8 mouse cellular contexts compared by ENCODE assay signal in genomic region chr8:126659691-126660657, GRCm38 (mm10).
DNase-seq lines count a peak whose midpoint lies in the region; ATAC-seq and TF ChIP-seq lines count a peak whose summit lies in the region.

No protein-coding gene starts in this region.

- WGBS in kidney, adult 2 months: 56% methylated on average over 12 of the region's 12 CpGs
- 42% methylated on average over 12 of the region's 12 CpGs for WGBS in embryonic facial prominence, embryonic 12.5 days
- 60% methylated on average over 12 of the region's 12 CpGs for WGBS in liver, embryonic 14.5 days (ENCODE audit: insufficient replicate concordance)

- TF ChIP-seq POLR2A in kidney, adult 2 months (IDR thresholded peaks at IDR 0.05; ENCODE audit: low read depth, low read length): no peak

- H3K27ac ChIP-seq in kidney, adult 2 months (ENCODE audit: insufficient read depth, low read depth, low read length): peak overlapping the region; percentile 39
- peak overlapping the region; percentile 95 for H3K27ac ChIP-seq in embryonic facial prominence, embryonic 12.5 days
- no peak overlapping the region for H3K27ac ChIP-seq in liver, embryonic 14.5 days

- ATAC-seq in embryonic facial prominence, embryonic 12.5 days (ENCODE audit: insufficient number of reproducible peaks, insufficient read depth, low FRiP score, low TSS enrichment): no peak
- ATAC-seq in liver, embryonic 14.5 days (ENCODE audit: insufficient read depth): no peak

- no peak for TF ChIP-seq EP300 in liver, embryonic 14.5 days (IDR thresholded peaks at IDR 0.05; ENCODE audit: low read depth)

- peak; percentile 57 for DNase-seq in kidney, adult 2 months
- no peak for DNase-seq in kidney, adult 11 months
- DNase-seq in heart, postnatal 4 days: peak; percentile 57
- DNase-seq in liver, embryonic 14.5 days (ENCODE audit: low read depth in 3 of 3, low spot score in 3 of 3): no peak
- peak; percentile 61 for DNase-seq in skeletal muscle tissue, adult 2 months (ENCODE audit: low read depth, low spot score)
- no peak for DNase-seq in right cerebral cortex, postnatal 36 days (ENCODE audit: low spot score in 2 of 2)
- no peak for DNase-seq in left cerebral cortex, adult 9 months (ENCODE audit: low spot score in 2 of 2)

- H3K27me3 ChIP-seq in kidney, adult 2 months (replicated peaks; ENCODE audit: control insufficient read depth, insufficient read depth, low read length): no peaks in the 10 kb centered on the region
- H3K27me3 ChIP-seq in embryonic facial prominence, embryonic 12.5 days: no peaks in the 10 kb centered on the region
- H3K27me3 ChIP-seq in liver, embryonic 14.5 days (ENCODE audit: control insufficient read depth, insufficient read depth, low read length): no peaks in the 10 kb centered on the region

- H3K4me2 ChIP-seq in embryonic facial prominence, embryonic 12.5 days (replicated peaks): peak overlapping the region; percentile 42
- peak overlapping the region; percentile 39 for H3K4me2 ChIP-seq in liver, embryonic 14.5 days (ENCODE audit: low read depth)

- no peak overlapping the region for H3K4me3 ChIP-seq in kidney, adult 2 months (ENCODE audit: insufficient read depth, low read depth, low read length)
- H3K4me3 ChIP-seq in embryonic facial prominence, embryonic 12.5 days: no peak overlapping the region
- no peak overlapping the region for H3K4me3 ChIP-seq in liver, embryonic 14.5 days (ENCODE audit: insufficient read depth in 1 of 2, low read depth in 2 of 2, low read length in 2 of 2)

- TF ChIP-seq CTCF in kidney, adult 2 months (conservative IDR thresholded peaks at IDR 0.05; ENCODE audit: insufficient read depth, insufficient read length, low read depth, low read length): no peak
- no peak for TF ChIP-seq CTCF in liver, embryonic 14.5 days (IDR thresholded peaks at IDR 0.05; ENCODE audit: low read depth)

- H3K9ac ChIP-seq in embryonic facial prominence, embryonic 12.5 days: peak overlapping the region; percentile 33; the same call in 1 of the 2 replicates
- no peak overlapping the region for H3K9ac ChIP-seq in liver, embryonic 14.5 days (replicated peaks)

- H3K9me3 ChIP-seq in embryonic facial prominence, embryonic 12.5 days: no peaks in the 10 kb centered on the region
- no peaks in the 10 kb centered on the region for H3K9me3 ChIP-seq in liver, embryonic 14.5 days (ENCODE audit: control insufficient read depth, low read length)

- no peaks in the 10 kb centered on the region for H3K36me3 ChIP-seq in kidney, adult 2 months (ENCODE audit: control insufficient read depth, insufficient read depth, low read length)
- no peaks in the 10 kb centered on the region for H3K36me3 ChIP-seq in embryonic facial prominence, embryonic 12.5 days
- no peaks in the 10 kb centered on the region for H3K36me3 ChIP-seq in liver, embryonic 14.5 days (replicated peaks; ENCODE audit: control insufficient read depth, insufficient read depth, low read depth)

- H3K4me1 ChIP-seq in kidney, adult 2 months (ENCODE audit: control insufficient read depth, insufficient read depth, low read length): peaks cover 56% of the 10 kb centered on the region
- H3K4me1 ChIP-seq in embryonic facial prominence, embryonic 12.5 days: peaks cover 72% of the 10 kb centered on the region
- H3K4me1 ChIP-seq in liver, embryonic 14.5 days (replicated peaks; ENCODE audit: control insufficient read depth in 2 of 2, insufficient read depth in 2 of 2, low read length in 1 of 2): peaks cover 3 to 34% of the 10 kb centered on the region in 2 experiments; a peak in 3 of 4 replicates

Comparison
In these comparisons a context has a peak if more than half of its experiments do, and no peak if none do; other contexts are left out.
1. DNase-seq: peak in kidney, adult 2 months (single experiment), heart, postnatal 4 days (single experiment) and skeletal muscle tissue, adult 2 months (single experiment); none in kidney, adult 11 months (single experiment), liver, embryonic 14.5 days (0 of 3), right cerebral cortex, postnatal 36 days (0 of 2) and left cerebral cortex, adult 9 months (0 of 2).